ENCODE assay signal across 9 mouse cellular contexts in genomic region chr11:89301331-89302055, GRCm38 (mm10). TPM values are rescaled to one million over a fixed set of nuclear protein-coding genes. Genes with fewer than 3 reads are reported as not detected.
DNase-seq lines count a peak whose midpoint lies in the region; ATAC-seq and TF ChIP-seq lines count a peak whose summit lies in the region.
"Had no signal": no experiment of that assay in that cellular context is flagged by ENCODE, and none has a peak within 500 bp of the region (broad histone marks: within the 10 kb centered on the region; RNA-seq: fewer than 3 reads in every experiment).

No protein-coding gene starts in this region.

- no peak for TF ChIP-seq CTCF in E14TG2a.4 (conservative IDR thresholded peaks at IDR 0.05; ENCODE audit: low read length)

- under 1% methylated on average over 47 of the region's 53 CpGs for WGBS in embryonic facial prominence, embryonic 11.5 days
- under 1% methylated on average over 44 of the region's 53 CpGs for WGBS in limb, embryonic 11.5 days
- 1% methylated on average over 53 of the region's 53 CpGs for WGBS in neural tube, embryonic 12.5 days

- peak; percentile 6 to 11 for DNase-seq in frontal cortex, postnatal 14 days (ENCODE audit: low spot score in 2 of 2)
- no peak for DNase-seq in frontal cortex, adult 2 months (ENCODE audit: extremely low spot score in 1 of 2, low spot score in 1 of 2)
- peak; percentile 47 for DNase-seq in embryonic facial prominence, embryonic 11.5 days (ENCODE audit: low spot score)
- peak; percentile 67 for DNase-seq in limb, embryonic 11.5 days (ENCODE audit: low spot score)
- no peak for DNase-seq in MN1 (ENCODE audit: low spot score)

- H3K36me3 ChIP-seq in E14TG2a.4 (ENCODE audit: insufficient read depth, low read length) = no peaks in the 10 kb centered on the region
- H3K36me3 ChIP-seq in embryonic facial prominence, embryonic 11.5 days (replicated peaks; ENCODE audit: control insufficient read depth, insufficient read depth, low read depth, low read length) = no peaks in the 10 kb centered on the region
- H3K36me3 ChIP-seq in limb, embryonic 11.5 days (ENCODE audit: control insufficient read depth, insufficient read depth, low read length) = no peaks in the 10 kb centered on the region
- no peaks in the 10 kb centered on the region for H3K36me3 ChIP-seq in neural tube, embryonic 12.5 days

- peaks cover 67% of the 10 kb centered on the region for H3K27me3 ChIP-seq in E14TG2a.4 (ENCODE audit: insufficient read depth, low read length)
- H3K27me3 ChIP-seq in embryonic facial prominence, embryonic 11.5 days (ENCODE audit: control insufficient read depth, insufficient read depth, low read length) = peaks cover 8% of the 10 kb centered on the region
- peaks cover 19% of the 10 kb centered on the region for H3K27me3 ChIP-seq in limb, embryonic 11.5 days (ENCODE audit: control insufficient read depth, insufficient read depth, low read length)
- H3K27me3 ChIP-seq in neural tube, embryonic 12.5 days (replicated peaks) = peaks cover 13% of the 10 kb centered on the region
- H3K27me3 ChIP-seq: Patski had no signal

- peaks cover 4% of the 10 kb centered on the region for H3K9me3 ChIP-seq in E14TG2a.4 (ENCODE audit: low read length)
- 0 out of 2 replicates have a peak, but pooled peaks cover 3% of the 10 kb centered on the region for H3K9me3 ChIP-seq in embryonic facial prominence, embryonic 11.5 days (replicated peaks; ENCODE audit: control insufficient read depth, low read length)
- no peaks in the 10 kb centered on the region for H3K9me3 ChIP-seq in limb, embryonic 11.5 days (ENCODE audit: control insufficient read depth, low read length)
- peaks cover 2% of the 10 kb centered on the region; the same call in 1 of the 2 replicates for H3K9me3 ChIP-seq in neural tube, embryonic 12.5 days

- H3K4me2 ChIP-seq in embryonic facial prominence, embryonic 11.5 days (ENCODE audit: low read depth, low read length) = peak overlapping the region; percentile 96
- H3K4me2 ChIP-seq in limb, embryonic 11.5 days (ENCODE audit: low read depth, severe bottlenecking) = peak overlapping the region; percentile 95
- peak overlapping the region; percentile 92 for H3K4me2 ChIP-seq in neural tube, embryonic 12.5 days (replicated peaks)

- H3K27ac ChIP-seq in embryonic facial prominence, embryonic 11.5 days (replicated peaks; ENCODE audit: low read depth, low read length) = peak overlapping the region; percentile 52
- H3K27ac ChIP-seq in limb, embryonic 11.5 days (replicated peaks; ENCODE audit: low read depth, low read length) = 0 out of 2 replicates have a peak overlapping the region, but pooled peaks have one; percentile 14
- peak overlapping the region; percentile 62 for H3K27ac ChIP-seq in neural tube, embryonic 12.5 days

- ATAC-seq in embryonic facial prominence, embryonic 11.5 days (replicated peaks; ENCODE audit: insufficient number of reproducible peaks, low FRiP score, low TSS enrichment, low read depth) = no peak
- peak; percentile 18 to 44; a peak in 3 of 4 replicates for ATAC-seq in hematopoietic stem cell, adult 5-6 weeks (replicated peaks in 1 of 2; ENCODE audit: insufficient read depth in 1 of 2, low FRiP score in 2 of 2, low TSS enrichment in 1 of 2, low read depth in 1 of 2, poor library complexity in 2 of 2, severe bottlenecking in 2 of 2)
- ATAC-seq in limb, embryonic 11.5 days (ENCODE audit: insufficient number of reproducible peaks, low FRiP score, low TSS enrichment, low read depth) = 0 out of 2 replicates have a peak, but pooled peaks have one; percentile 17
- ATAC-seq in neural tube, embryonic 12.5 days (ENCODE audit: low FRiP score, low read depth) = no peak

- peak overlapping the region; percentile 84 for H3K4me3 ChIP-seq in E14TG2a.4 (replicated peaks; ENCODE audit: low read length)
- H3K4me3 ChIP-seq in embryonic facial prominence, embryonic 11.5 days (ENCODE audit: low read depth, low read length) = peak overlapping the region; percentile 63
- peak overlapping the region; percentile 55 for H3K4me3 ChIP-seq in limb, embryonic 11.5 days (ENCODE audit: low read depth, low read length)
- peak overlapping the region; percentile 66 for H3K4me3 ChIP-seq in neural tube, embryonic 12.5 days

- peak overlapping the region; percentile 71 for H3K9ac ChIP-seq in embryonic facial prominence, embryonic 11.5 days (replicated peaks; ENCODE audit: low read length)
- H3K9ac ChIP-seq in limb, embryonic 11.5 days (ENCODE audit: low read length) = peak overlapping the region; percentile 56
- peak overlapping the region; percentile 76 for H3K9ac ChIP-seq in neural tube, embryonic 12.5 days

- peaks cover 25% of the 10 kb centered on the region; the same call in 1 of the 2 replicates for H3K4me1 ChIP-seq in E14TG2a.4 (replicated peaks; ENCODE audit: low read depth, low read length)
- no peaks in the 10 kb centered on the region; the same call in 1 of the 2 replicates for H3K4me1 ChIP-seq in embryonic facial prominence, embryonic 11.5 days (ENCODE audit: control insufficient read depth, insufficient read depth, low read length)
- peaks cover 9% of the 10 kb centered on the region for H3K4me1 ChIP-seq in limb, embryonic 11.5 days (ENCODE audit: control insufficient read depth, insufficient read depth, low read length)
- peaks cover 28% of the 10 kb centered on the region for H3K4me1 ChIP-seq in neural tube, embryonic 12.5 days

RNA-seq across cellular contexts. Expression of gene Nog, which starts 0.6 kb away (rescaled TPM):
- polyA plus RNA-seq in frontal cortex, adult 2 months (2012; rRNA removed) = 13.4 and 15.0 TPM in 2 replicates
- 3.0 and 3.4 TPM in 2 replicates for polyA plus RNA-seq in embryonic facial prominence, embryonic 11.5 days (2014; fragmentation: Nextera tagmentation; extraction: Ambion mirVana)
- 0.44 TPM in 1 of 2 replicates, not detected in the other for total RNA-seq in hematopoietic stem cell, adult 5-6 weeks (2017)
- 2.4 and 2.6 TPM in 2 replicates for polyA plus RNA-seq in limb, embryonic 11.5 days (2014; fragmentation: Nextera tagmentation; extraction: Ambion mirVana)
- polyA plus RNA-seq in neural tube, embryonic 12.5 days (2016; fragmentation: Nextera tagmentation; extraction: Ambion mirVana) = 3.7 and 4.4 TPM in 2 replicates

Comparison
In these comparisons a context has a peak if more than half of its experiments do, and no peak if none do; other contexts are left out.
1. DNase-seq: peak in frontal cortex, postnatal 14 days (2 of 2), embryonic facial prominence, embryonic 11.5 days (single experiment) and limb, embryonic 11.5 days (single experiment); none in frontal cortex, adult 2 months (0 of 2) and MN1 (single experiment).
2. ATAC-seq: peak in hematopoietic stem cell, adult 5-6 weeks (2 of 2) and limb, embryonic 11.5 days (single experiment); none in embryonic facial prominence, embryonic 11.5 days (single experiment) and neural tube, embryonic 12.5 days (single experiment).
3. Peak in every context shown above with its lines, with median percentiles within 50 percentile points of each other: H3K4me3 ChIP-seq, H3K27ac ChIP-seq, H3K4me2 ChIP-seq and H3K9ac ChIP-seq.